18 mouse cellular contexts compared by ENCODE assay signal in the genomic region with DNA sequence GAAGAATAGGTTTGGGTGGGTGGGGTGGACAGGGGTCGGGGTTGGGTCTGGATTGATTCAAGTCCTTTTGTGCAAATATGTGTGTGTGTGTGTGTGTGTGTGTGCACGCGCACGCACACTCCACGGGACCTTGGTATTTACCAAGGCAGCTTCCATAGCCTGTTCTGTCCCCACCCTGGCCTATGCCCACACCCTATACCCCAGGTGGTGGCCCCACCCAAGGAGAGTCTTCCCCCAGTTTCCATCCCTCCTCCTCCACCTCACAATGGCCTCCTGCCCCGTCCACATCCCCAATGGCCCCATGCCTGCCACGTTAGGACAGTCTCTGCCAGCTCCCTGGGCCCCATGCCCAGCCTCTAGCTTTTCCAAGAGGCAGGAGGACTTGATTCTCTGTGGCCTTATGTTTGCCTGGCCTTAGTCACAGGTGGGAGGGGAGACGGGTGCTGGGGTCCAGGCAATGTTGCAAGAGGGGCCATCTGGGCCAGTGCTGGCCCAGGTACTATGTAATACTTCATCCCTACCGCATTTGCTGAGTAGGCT. TPM values are rescaled to one million over a fixed set of nuclear protein-coding genes. Genes with fewer than 3 reads are reported as not detected.
DNase-seq lines count a peak whose midpoint lies in the region; ATAC-seq and TF ChIP-seq lines count a peak whose summit lies in the region.
"Had no signal": no experiment of that assay in that cellular context is flagged by ENCODE, and none has a peak within 500 bp of the region (broad histone marks: within the 10 kb centered on the region; RNA-seq: fewer than 3 reads in every experiment).

No protein-coding gene starts in this region.

- H3K27ac ChIP-seq in forebrain, embryonic 10.5 days = 0 out of 2 replicates have a peak overlapping the region, but pooled peaks have one; percentile 40
- no peak overlapping the region for H3K27ac ChIP-seq in forebrain, embryonic 13.5 days
- H3K27ac ChIP-seq in cerebellum, adult 2 months (ENCODE audit: insufficient read depth, low read length) = no peak overlapping the region
- H3K27ac ChIP-seq in stomach, embryonic 14.5 days (ENCODE audit: low read length) = no peak overlapping the region
- H3K27ac ChIP-seq: embryonic facial prominence, embryonic 12.5 days; heart, embryonic 15.5 days; limb, embryonic 12.5 days had no signal

- H3K4me2 ChIP-seq in forebrain, embryonic 13.5 days = no peak overlapping the region
- no peak overlapping the region for H3K4me2 ChIP-seq in stomach, embryonic 14.5 days (replicated peaks; ENCODE audit: low read depth, low read length)
- H3K4me2 ChIP-seq: embryonic facial prominence, embryonic 12.5 days; heart, embryonic 15.5 days; limb, embryonic 12.5 days had no signal

- no peak for TF ChIP-seq CTCF in cerebellum, adult 2 months (IDR thresholded peaks at IDR 0.05; ENCODE audit: borderline replicate concordance, insufficient read depth, low read depth, low read length)

- ATAC-seq in forebrain, embryonic 13.5 days = no peak
- peak; percentile 24; the same call in 1 of the 2 replicates for ATAC-seq in stomach, embryonic 14.5 days (ENCODE audit: insufficient number of reproducible peaks, insufficient read depth, low FRiP score, low read depth)
- ATAC-seq: forebrain, embryonic 16.5 days had no signal

- H3K36me3 ChIP-seq in forebrain, embryonic 10.5 days (replicated peaks) = no peaks in the 10 kb centered on the region
- H3K36me3 ChIP-seq in forebrain, embryonic 13.5 days (ENCODE audit: poor library complexity, severe bottlenecking) = no peaks in the 10 kb centered on the region
- H3K36me3 ChIP-seq in stomach, embryonic 14.5 days (ENCODE audit: control insufficient read depth, insufficient read depth, low read length) = no peaks in the 10 kb centered on the region
- H3K36me3 ChIP-seq: embryonic facial prominence, embryonic 12.5 days; heart, embryonic 15.5 days; limb, embryonic 12.5 days had no signal

- intact Hi-C loops in left cerebral cortex, postnatal 4 days (cut with DNase I) = no loop called here

- no peak for DNase-seq in forebrain, embryonic 10.5 days (ENCODE audit: extremely low spot score, low spot score)
- DNase-seq in left cerebral cortex, postnatal 4 days = peak; percentile 92
- no peak for DNase-seq in left cerebral cortex, adult 8-10 months (ENCODE audit: low spot score in 2 of 2)
- peak; percentile 90 to 93 for DNase-seq in cerebellum, adult 2 months
- no peak for DNase-seq in embryo, embryonic 10 days (ENCODE audit: low spot score)
- no peak for DNase-seq in thymus, postnatal 36 days
- DNase-seq: B cell, adult 2 months; kidney, adult 18-20 months; lung, adult 18-20 months; right cerebral cortex, postnatal 14 days had no signal

- H3K4me1 ChIP-seq in forebrain, embryonic 10.5 days = peaks cover 80% of the 10 kb centered on the region
- peaks cover 32% of the 10 kb centered on the region for H3K4me1 ChIP-seq in forebrain, embryonic 13.5 days
- peaks cover 33% of the 10 kb centered on the region for H3K4me1 ChIP-seq in cerebellum, adult 2 months (ENCODE audit: control insufficient read depth, insufficient read depth, low read length)
- H3K4me1 ChIP-seq in stomach, embryonic 14.5 days (ENCODE audit: control insufficient read depth, insufficient read depth, low read length) = peaks cover 12% of the 10 kb centered on the region

- no peak overlapping the region for H3K4me3 ChIP-seq in forebrain, embryonic 10.5 days
- no peak overlapping the region for H3K4me3 ChIP-seq in forebrain, embryonic 13.5 days
- no peak overlapping the region for H3K4me3 ChIP-seq in cerebellum, adult 2 months (replicated peaks; ENCODE audit: insufficient read depth, low read depth, low read length)
- H3K4me3 ChIP-seq in stomach, embryonic 14.5 days (ENCODE audit: low read depth, low read length) = no peak overlapping the region
- H3K4me3 ChIP-seq: embryonic facial prominence, embryonic 12.5 days; heart, embryonic 15.5 days; limb, embryonic 12.5 days; megakaryocyte, embryonic 14.5 days had no signal

- 82% methylated on average over 9 of the region's 9 CpGs for WGBS in forebrain, embryonic 10.5 days
- 69% methylated on average over 9 of the region's 9 CpGs for WGBS in forebrain, embryonic 13.5 days
- WGBS in cerebellum, adult 2 months = 21% methylated on average over 9 of the region's 9 CpGs
- WGBS in stomach, embryonic 14.5 days = 69% methylated on average over 9 of the region's 9 CpGs

- no peaks in the 10 kb centered on the region for H3K9me3 ChIP-seq in forebrain, embryonic 10.5 days
- no peaks in the 10 kb centered on the region for H3K9me3 ChIP-seq in forebrain, embryonic 13.5 days (replicated peaks)
- H3K9me3 ChIP-seq in stomach, embryonic 14.5 days (ENCODE audit: control insufficient read depth, low read depth, low read length) = no peaks in the 10 kb centered on the region
- H3K9me3 ChIP-seq: embryonic facial prominence, embryonic 12.5 days; heart, embryonic 15.5 days; limb, embryonic 12.5 days; megakaryocyte, embryonic 14.5 days had no signal

- peaks cover 59% of the 10 kb centered on the region for H3K27me3 ChIP-seq in forebrain, embryonic 10.5 days (ENCODE audit: poor library complexity, severe bottlenecking)
- H3K27me3 ChIP-seq in forebrain, embryonic 13.5 days = peaks cover 11% of the 10 kb centered on the region
- H3K27me3 ChIP-seq in cerebellum, adult 2 months (ENCODE audit: control insufficient read depth, insufficient read depth, low read length) = no peaks in the 10 kb centered on the region
- H3K27me3 ChIP-seq in stomach, embryonic 14.5 days (ENCODE audit: control insufficient read depth, insufficient read depth, low read length) = no peaks in the 10 kb centered on the region

- no peak for TF ChIP-seq POLR2A in cerebellum, adult 2 months (IDR thresholded peaks at IDR 0.05; ENCODE audit: borderline replicate concordance, insufficient read depth, low read length)

- no peak overlapping the region for H3K9ac ChIP-seq in forebrain, embryonic 13.5 days
- H3K9ac ChIP-seq in stomach, embryonic 14.5 days (replicated peaks; ENCODE audit: low read depth, low read length) = no peak overlapping the region
- H3K9ac ChIP-seq: embryonic facial prominence, embryonic 12.5 days; heart, embryonic 15.5 days; limb, embryonic 12.5 days had no signal

RNA-seq across cellular contexts. Expression of a gene that starts 7.6 kb away (rescaled TPM):
- 0.31 TPM in 1 of 2 replicates, not detected in the other for polyA plus RNA-seq in forebrain, embryonic 10.5 days (2016; fragmentation: Nextera tagmentation; extraction: Ambion mirVana)
- 0.38 and 0.75 TPM in 2 replicates for polyA plus RNA-seq in forebrain, embryonic 13.5 days (2015; fragmentation: Nextera tagmentation; extraction: Ambion mirVana)
- total RNA-seq in left cerebral cortex, postnatal 4 days (2021) = 1 to 10 TPM; 2.8 to 5.8 TPM
- 1 to 10 TPM in 1 of 4 experiments, under 1 TPM in 3; 0.35 to 1.4 (median 0.50) TPM for total RNA-seq in left cerebral cortex, adult 8-10 months (2022)
- 1.2 and 1.3 TPM in 2 replicates for polyA plus RNA-seq in cerebellum, adult 2 months (2012; rRNA removed)
- 13.8 and 18.1 TPM in 2 replicates for polyA plus RNA-seq in stomach, embryonic 14.5 days (2014; fragmentation: Nextera tagmentation; extraction: Ambion mirVana)
- total RNA-seq: layer of hippocampus, adult 18-20 months had no signal

Comparison
In these comparisons a context has a peak if more than half of its experiments do, and no peak if none do; other contexts are left out.
1. DNase-seq: peak in left cerebral cortex, postnatal 4 days (single experiment) and cerebellum, adult 2 months (2 of 2); none in forebrain, embryonic 10.5 days (single experiment), left cerebral cortex, adult 8-10 months (0 of 2), embryo, embryonic 10 days (single experiment) and thymus, postnatal 36 days (0 of 2).